27 mouse cellular contexts compared by ENCODE assay signal in genomic region chr1:34023154-34023553, GRCm38 (mm10).
DNase-seq lines count a peak whose midpoint lies in the region; ATAC-seq and TF ChIP-seq lines count a peak whose summit lies in the region.
"Had no signal": no experiment of that assay in that cellular context is flagged by ENCODE, and none has a peak within 500 bp of the region (broad histone marks: within the 10 kb centered on the region; RNA-seq: fewer than 3 reads in every experiment).

No protein-coding gene starts in this region.

- TF ChIP-seq CTCF in layer of hippocampus, adult 2 months (conservative IDR thresholded peaks at IDR 0.05), result no peak
- no peak for TF ChIP-seq CTCF in stomach, postnatal 0 days (IDR thresholded peaks at IDR 0.05; ENCODE audit: low read depth)

- no peak overlapping the region for H3K4me2 ChIP-seq in heart, embryonic 11.5 days
- no peak overlapping the region for H3K4me2 ChIP-seq in stomach, postnatal 0 days (replicated peaks; ENCODE audit: low read depth)
- H3K4me2 ChIP-seq: intestine, embryonic 15.5 days; midbrain, embryonic 15.5 days; neural tube, embryonic 15.5 days; stomach, embryonic 15.5 days had no signal

- ATAC-seq in frontal cortex, adult (ENCODE audit: low TSS enrichment), result 0 out of 2 replicates have a peak, but pooled peaks have one; percentile 22
- no peak for ATAC-seq in heart, embryonic 11.5 days (replicated peaks; ENCODE audit: insufficient number of reproducible peaks, low FRiP score, low TSS enrichment)
- ATAC-seq in stomach, postnatal 0 days (ENCODE audit: low FRiP score, low TSS enrichment), result no peak
- ATAC-seq: forebrain, embryonic 14.5 days; hindbrain, postnatal 0 days; intestine, embryonic 15.5 days; midbrain, embryonic 15.5 days had no signal

- H3K4me3 ChIP-seq in heart, embryonic 11.5 days (ENCODE audit: low read depth, low read length), result no peak overlapping the region
- H3K4me3 ChIP-seq in layer of hippocampus, adult 2 months, result no peak overlapping the region
- H3K4me3 ChIP-seq in stomach, postnatal 0 days (ENCODE audit: low read depth, low read length), result no peak overlapping the region
- H3K4me3 ChIP-seq: intestine, embryonic 15.5 days; midbrain, embryonic 15.5 days; neural tube, embryonic 15.5 days; stomach, embryonic 15.5 days had no signal

- TF ChIP-seq EP300 in stomach, postnatal 0 days (optimal IDR thresholded peaks at IDR 0.05), result no peak

- no peaks in the 10 kb centered on the region for H3K36me3 ChIP-seq in heart, embryonic 11.5 days (ENCODE audit: control insufficient read depth, insufficient read depth, low read length)
- no peaks in the 10 kb centered on the region for H3K36me3 ChIP-seq in stomach, postnatal 0 days (ENCODE audit: control insufficient read depth, insufficient read depth, low read length)
- H3K36me3 ChIP-seq: G1E; intestine, embryonic 15.5 days; midbrain, embryonic 15.5 days; neural tube, embryonic 15.5 days; stomach, embryonic 15.5 days had no signal

- H3K27me3 ChIP-seq in heart, embryonic 11.5 days (ENCODE audit: control insufficient read depth, insufficient read depth, low read length), result no peaks in the 10 kb centered on the region
- H3K27me3 ChIP-seq in stomach, postnatal 0 days (ENCODE audit: control insufficient read depth, insufficient read depth, low read length), result no peaks in the 10 kb centered on the region
- H3K27me3 ChIP-seq: intestine, embryonic 15.5 days; midbrain, embryonic 15.5 days; neural tube, embryonic 15.5 days; stomach, embryonic 15.5 days had no signal

- WGBS in heart, embryonic 11.5 days (ENCODE audit: insufficient replicate concordance), result 76% methylated on average over 9 of the region's 9 CpGs
- 73% methylated on average over 9 of the region's 9 CpGs for WGBS in stomach, postnatal 0 days

- H3K4me1 ChIP-seq in heart, embryonic 11.5 days (ENCODE audit: control insufficient read depth, insufficient read depth, low read length), result peaks cover 25% of the 10 kb centered on the region
- H3K4me1 ChIP-seq in stomach, postnatal 0 days (replicated peaks; ENCODE audit: control insufficient read depth, insufficient read depth), result no peaks in the 10 kb centered on the region
- H3K4me1 ChIP-seq: intestine, embryonic 15.5 days; stomach, embryonic 15.5 days had no signal

- H3K9me3 ChIP-seq in heart, embryonic 11.5 days (replicated peaks; ENCODE audit: control insufficient read depth, low read length), result no peaks in the 10 kb centered on the region
- no peaks in the 10 kb centered on the region for H3K9me3 ChIP-seq in stomach, postnatal 0 days (ENCODE audit: control insufficient read depth, low read length)
- H3K9me3 ChIP-seq: G1E; intestine, embryonic 15.5 days; midbrain, embryonic 15.5 days; neural tube, embryonic 15.5 days; stomach, embryonic 15.5 days had no signal

- H3K9ac ChIP-seq in heart, embryonic 11.5 days (ENCODE audit: low read depth, low read length), result no peak overlapping the region
- no peak overlapping the region for H3K9ac ChIP-seq in stomach, postnatal 0 days (ENCODE audit: low read length)
- H3K9ac ChIP-seq: intestine, embryonic 15.5 days; liver, embryonic 14.5 days; midbrain, embryonic 15.5 days; neural tube, embryonic 15.5 days; stomach, embryonic 15.5 days had no signal

- 0 out of 2 replicates have a peak overlapping the region, but pooled peaks have one; percentile 10 for H3K27ac ChIP-seq in heart, embryonic 11.5 days (ENCODE audit: low read depth, low read length)
- H3K27ac ChIP-seq in layer of hippocampus, adult 2 months, result peak overlapping the region; percentile 60; the same call in 1 of the 2 replicates
- H3K27ac ChIP-seq in stomach, postnatal 0 days (replicated peaks), result no peak overlapping the region
- H3K27ac ChIP-seq: hindbrain, postnatal 0 days; intestine, embryonic 15.5 days; liver, embryonic 14.5 days; macrophage; midbrain, embryonic 15.5 days; neural tube, embryonic 15.5 days; stomach, embryonic 15.5 days had no signal

- DNase-seq in frontal cortex, postnatal 14 days (ENCODE audit: low spot score in 2 of 2), result no peak
- DNase-seq in heart, adult 9 months (ENCODE audit: low spot score in 2 of 2), result no peak
- DNase-seq in layer of hippocampus, adult 2 months (ENCODE audit: low spot score in 2 of 2), result no peak
- no peak for DNase-seq in layer of hippocampus, adult 9-11 months
- no peak for DNase-seq in stomach, postnatal 0 days (ENCODE audit: low spot score)
- DNase-seq: adrenal gland, adult 8-10 months; cerebellum, adult 11 months; cerebellum, adult 9-10 months; cerebellum, postnatal 36 days; kidney, adult 8-10 months; kidney, postnatal 10 days; liver; lung, adult 2 months; lung, postnatal 10 days; right cerebral cortex, postnatal 25 days; thymus, postnatal 14 days had no signal
